Mouse (Mus musculus) midbrain, embryonic 11.5 days (tissue): ENCODE measurements around the gene Nfasc. TPM values are rescaled to one million over a fixed set of nuclear protein-coding genes. Genes with fewer than 3 reads are reported as not detected.

Experiments used
- ATAC-seq: fragments of 200-750 bp; cut with Nextera tagmentation; 2 replicates; pipeline ENCODE4 v1.8.0; 2017; ENCODE audit warnings: moderate TSS enrichment, moderate library complexity; ENCODE audit not compliant: low FRiP score
- DNase-seq: peaks from one replicate; pipeline ENCODE4 v3.0.0; 2015; ENCODE audit warnings: low spot score; ENCODE audit errors: missing footprints
- H3K27ac ChIP-seq: fragments of 300-500 bp; sonication (generic); 2 replicates; pipeline ENCODE4 v1.5.1; 2014; ENCODE audit warnings: low read depth, low read length
- H3K27me3 ChIP-seq: fragments of 300-500 bp; sonication (generic); 2 replicates; pipeline ENCODE4 v1.6.1; 2014; ENCODE audit warnings: mild to moderate bottlenecking, low read length, moderate library complexity, mixed read lengths; ENCODE audit not compliant: control insufficient read depth, insufficient read depth
- H3K36me3 ChIP-seq: fragments of 300-500 bp; sonication (generic); 2 replicates; pipeline ENCODE4 v1.6.1; 2014; ENCODE audit warnings: mild to moderate bottlenecking, low read length, moderate library complexity, mixed read lengths; ENCODE audit not compliant: control insufficient read depth, insufficient read depth
- H3K4me1 ChIP-seq: fragments of 300-500 bp; sonication (generic); 2 replicates; pipeline ENCODE4 v1.6.1; 2014; ENCODE audit warnings: low read length; ENCODE audit not compliant: control insufficient read depth, insufficient read depth
- H3K4me2 ChIP-seq: fragments of 300-500 bp; sonication (generic); 2 replicates; pipeline ENCODE4 v1.6.1; 2014; ENCODE audit warnings: mild to moderate bottlenecking, moderate library complexity
- H3K4me3 ChIP-seq: fragments of 300-500 bp; sonication (generic); 2 replicates; pipeline ENCODE4 v1.5.1; 2014; ENCODE audit warnings: low read depth, low read length
- H3K9ac ChIP-seq: fragments of 300-500 bp; sonication (generic); 2 replicates; pipeline ENCODE4 v1.6.1; 2014; ENCODE audit warnings: low read length
- H3K9me3 ChIP-seq: fragments of 300-500 bp; sonication (generic); 2 replicates; pipeline ENCODE4 v1.6.1; 2016; ENCODE audit warnings: low read length; ENCODE audit not compliant: control insufficient read depth
- WGBS: fragments of 180-500 bp; shearing (Covaris S2); extraction: QIAGEN DNeasy Blood & Tissue Kit; methylation state at CpG from one replicate; pipeline ENCODE4 v1.1.7; 2014; 5-methylcytosine and 5-hydroxymethylcytosine counted together
- polyA plus RNA-seq: library from polyadenylated mRNA; unstranded; fragments of >200 nt; fragmentation: Nextera tagmentation; extraction: Ambion mirVana; gene quantifications from 2 replicates; pipeline ENCODE4 v1.2.1, GENCODE M21; 2014

Gene Nfasc
- polyA plus RNA-seq, 1 experiment from 2014 or later: 16.4 TPM

DNA sequence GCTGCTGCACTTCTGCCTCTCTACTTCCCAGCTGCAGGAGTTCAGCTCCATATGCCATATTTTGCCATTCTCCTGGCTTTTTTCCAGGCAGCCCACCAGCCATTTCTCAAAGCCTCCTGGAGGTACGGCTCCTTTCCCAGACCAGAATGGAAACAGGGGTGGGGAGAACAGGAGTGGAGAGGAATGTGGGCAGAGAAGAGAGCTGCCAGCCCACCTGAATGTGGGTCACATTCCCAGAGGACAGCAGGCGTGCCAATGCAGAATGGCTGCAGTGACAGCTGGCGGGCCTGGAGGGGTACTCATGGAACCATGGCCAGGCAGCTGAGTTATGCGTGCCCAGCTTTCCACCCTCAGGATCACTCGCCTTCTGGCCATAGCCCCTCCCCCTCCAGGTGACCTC lies 32.2 kb downstream of the Nfasc start:
- no peak for DNase-seq
- 76% methylated on average over 5 of the region's 5 CpGs for WGBS

GRCm38 (mm10) chr1:132707301-132707700 lies 34.3 kb downstream of the Nfasc start:
- H3K36me3 ChIP-seq: no peaks in the 10 kb centered on the region
- no peak overlapping the region for H3K4me3 ChIP-seq
- no peak overlapping the region for H3K27ac ChIP-seq
- ATAC-seq (no peak), DNase-seq (no peak)
- H3K27me3 ChIP-seq: no peaks in the 10 kb centered on the region
- no peaks in the 10 kb centered on the region; the same call in 1 of the 2 replicates for H3K4me1 ChIP-seq
- H3K9ac ChIP-seq: no peak overlapping the region
- H3K4me2 ChIP-seq: no peak overlapping the region
- H3K9me3 ChIP-seq: no peaks in the 10 kb centered on the region
- 69% methylated on average over 8 of the region's 8 CpGs for WGBS

More for the DNA sequence above, 32.2 kb downstream of the Nfasc start:
- no peak overlapping the region for H3K27ac ChIP-seq
- no peak overlapping the region for H3K4me3 ChIP-seq
- no peaks in the 10 kb centered on the region for H3K27me3 ChIP-seq
- H3K36me3 ChIP-seq: no peaks in the 10 kb centered on the region
- no peak overlapping the region for H3K4me2 ChIP-seq
- no peak for ATAC-seq
- no peaks in the 10 kb centered on the region for H3K9me3 ChIP-seq
- no peak overlapping the region for H3K9ac ChIP-seq
- no peaks in the 10 kb centered on the region for H3K4me1 ChIP-seq

DNA sequence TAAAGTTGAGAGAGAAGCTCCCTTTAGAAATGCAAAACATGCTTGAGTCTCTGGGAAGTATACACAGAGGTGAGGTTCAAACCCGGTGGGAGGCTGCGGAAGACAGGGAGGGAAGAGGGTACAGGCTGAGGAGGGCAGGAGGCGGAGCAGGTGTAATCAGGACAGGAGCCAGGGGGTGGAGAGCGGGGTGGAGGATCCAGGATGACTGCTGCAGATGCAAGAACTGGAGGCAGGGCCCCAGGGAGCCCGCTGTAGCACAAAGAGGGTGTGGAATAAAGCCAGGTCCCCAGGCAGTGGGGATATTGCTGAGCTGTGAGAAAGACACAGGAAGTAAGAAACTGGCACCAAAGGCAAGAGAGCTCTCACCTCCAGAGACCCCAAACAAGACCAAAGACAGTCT lies 38.1 kb downstream of the Nfasc start:
- H3K36me3 ChIP-seq: no peaks in the 10 kb centered on the region
- no peak overlapping the region for H3K4me3 ChIP-seq
- ATAC-seq (no peak), DNase-seq (no peak)
- no peak overlapping the region for H3K4me2 ChIP-seq
- no peaks in the 10 kb centered on the region for H3K27me3 ChIP-seq
- H3K9ac ChIP-seq: no peak overlapping the region
- H3K4me1 ChIP-seq: no peaks in the 10 kb centered on the region; the same call in 1 of the 2 replicates
- no peaks in the 10 kb centered on the region for H3K9me3 ChIP-seq
- WGBS: 39% methylated on average over 5 of the region's 5 CpGs
- no peak overlapping the region for H3K27ac ChIP-seq

DNA sequence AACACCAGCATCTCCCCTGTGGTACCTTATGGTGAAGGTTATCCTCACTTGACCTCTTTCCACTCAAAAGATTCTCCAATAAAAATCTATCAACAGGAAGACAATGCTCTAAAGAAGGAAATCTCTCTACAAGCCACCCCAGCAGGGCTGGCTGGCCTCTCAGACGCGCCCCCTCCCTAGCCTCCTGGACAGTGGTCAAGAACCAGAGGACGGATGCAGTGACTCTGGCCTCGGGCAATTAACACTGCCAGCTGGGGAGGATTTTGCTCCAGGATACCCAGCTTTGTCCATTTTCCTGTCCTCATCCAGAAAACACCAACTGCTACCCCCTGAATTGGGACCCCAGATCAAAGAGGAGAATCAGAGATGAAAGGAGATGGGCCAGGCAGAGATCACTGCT lies 44.7 kb downstream of the Nfasc start:
- peak overlapping the region; percentile 82; the same call in 1 of the 2 replicates for H3K27ac ChIP-seq
- H3K9me3 ChIP-seq: no peaks in the 10 kb centered on the region
- WGBS: 61% methylated on average over 4 of the region's 4 CpGs
- no peak overlapping the region for H3K4me3 ChIP-seq
- H3K9ac ChIP-seq: no peak overlapping the region; the same call in 1 of the 2 replicates
- H3K27me3 ChIP-seq: no peaks in the 10 kb centered on the region; the same call in 1 of the 2 replicates
- no peak for DNase-seq
- ATAC-seq: no peak
- no peak overlapping the region for H3K4me2 ChIP-seq
- no peaks in the 10 kb centered on the region for H3K36me3 ChIP-seq
- H3K4me1 ChIP-seq: peaks cover 32% of the 10 kb centered on the region

DNA sequence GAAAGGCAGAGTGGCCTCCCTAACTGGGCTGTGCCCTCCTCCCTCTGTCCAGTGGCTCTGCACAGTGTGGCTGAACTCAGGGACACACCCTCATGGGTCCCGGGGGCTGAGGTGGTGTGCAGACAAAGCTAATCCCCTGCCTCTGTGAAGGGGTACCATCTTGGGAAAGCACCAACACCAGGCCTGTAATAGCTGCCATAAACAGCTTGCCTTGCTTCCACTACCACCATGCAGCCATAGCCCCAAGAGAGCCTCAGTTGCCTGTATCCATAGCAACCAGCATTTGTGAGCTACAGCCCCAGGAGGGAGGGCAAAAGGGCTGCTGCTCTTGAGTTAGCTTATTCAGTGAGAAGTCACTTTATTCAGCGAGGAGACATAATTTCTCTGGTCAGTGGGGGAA lies 45.4 kb downstream of the Nfasc start:
- WGBS: 6% methylated on average over 2 of the region's 2 CpGs
- H3K27ac ChIP-seq: peak overlapping the region; percentile 82
- no peaks in the 10 kb centered on the region; the same call in 1 of the 2 replicates for H3K27me3 ChIP-seq
- no peaks in the 10 kb centered on the region for H3K36me3 ChIP-seq
- peak; percentile 86 for ATAC-seq
- H3K9me3 ChIP-seq: no peaks in the 10 kb centered on the region
- peak overlapping the region; percentile 27 for H3K9ac ChIP-seq
- no peak overlapping the region for H3K4me2 ChIP-seq
- H3K4me3 ChIP-seq: no peak overlapping the region
- peak; percentile 90 for DNase-seq
- peaks cover 32% of the 10 kb centered on the region for H3K4me1 ChIP-seq

DNA sequence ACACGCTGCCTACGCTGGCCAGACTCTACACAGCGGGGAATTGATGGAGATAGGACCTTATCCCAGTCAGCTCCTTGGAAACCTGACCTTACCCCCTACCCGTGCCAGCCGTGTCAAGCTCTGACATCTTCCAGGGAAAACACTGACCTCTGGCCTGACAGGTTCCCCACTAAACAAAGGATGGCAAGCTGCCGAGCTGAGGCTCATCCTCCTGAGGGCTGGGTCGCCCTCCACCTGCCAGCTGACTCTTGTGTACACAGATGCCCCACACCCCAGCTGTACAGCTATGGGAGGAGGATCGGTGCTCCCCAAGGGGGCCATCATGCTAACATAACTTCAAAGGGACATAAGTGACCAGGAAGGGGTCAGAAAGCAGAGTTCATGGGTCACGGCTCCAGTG lies 47.6 kb downstream of the Nfasc start:
- Histone ChIP-seq H3K9me3 (no peaks in the 10 kb centered on the region), H3K4me2 (no peak overlapping the region), H3K27me3 (no peaks in the 10 kb centered on the region; the same call in 1 of the 2 replicates), H3K4me3 (no peak overlapping the region), H3K27ac (peak overlapping the region; percentile 30), H3K36me3 (no peaks in the 10 kb centered on the region), H3K9ac (no peak overlapping the region), H3K4me1 (peaks cover 34% of the 10 kb centered on the region)
- ATAC-seq (peak; percentile 64), DNase-seq (no peak)
- WGBS: 24% methylated on average over 9 of the region's 9 CpGs

DNA sequence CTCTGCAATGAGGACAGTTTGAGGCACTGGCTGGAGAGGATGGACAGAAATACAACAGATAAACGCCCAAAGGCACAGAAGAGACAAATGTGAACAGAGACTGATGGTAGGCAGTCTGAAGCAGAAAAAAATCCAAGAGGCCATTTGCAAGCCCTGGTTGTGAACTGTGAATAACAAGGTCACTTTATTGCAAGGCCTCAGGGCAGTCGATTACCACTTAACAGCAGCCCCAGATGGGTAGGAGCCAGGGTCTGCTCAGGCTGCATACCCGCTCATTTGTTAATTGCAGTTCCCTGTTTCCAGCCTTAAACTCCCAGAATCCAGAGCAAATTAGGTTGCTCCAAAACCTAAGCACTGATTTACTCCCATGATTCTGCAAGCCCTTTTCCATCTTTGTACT lies 52.4 kb downstream of the Nfasc start:
- H3K27me3 ChIP-seq: no peaks in the 10 kb centered on the region; the same call in 1 of the 2 replicates
- 82% methylated on average over 3 of the region's 3 CpGs for WGBS
- no peak overlapping the region for H3K4me3 ChIP-seq
- no peak for DNase-seq
- no peak overlapping the region for H3K9ac ChIP-seq
- no peaks in the 10 kb centered on the region for H3K9me3 ChIP-seq
- 0 out of 2 replicates have a peak overlapping the region, but pooled peaks have one; percentile 14 for H3K27ac ChIP-seq
- H3K4me2 ChIP-seq: no peak overlapping the region
- ATAC-seq: no peak
- no peaks in the 10 kb centered on the region for H3K36me3 ChIP-seq
- H3K4me1 ChIP-seq: peaks cover 11% of the 10 kb centered on the region

DNA sequence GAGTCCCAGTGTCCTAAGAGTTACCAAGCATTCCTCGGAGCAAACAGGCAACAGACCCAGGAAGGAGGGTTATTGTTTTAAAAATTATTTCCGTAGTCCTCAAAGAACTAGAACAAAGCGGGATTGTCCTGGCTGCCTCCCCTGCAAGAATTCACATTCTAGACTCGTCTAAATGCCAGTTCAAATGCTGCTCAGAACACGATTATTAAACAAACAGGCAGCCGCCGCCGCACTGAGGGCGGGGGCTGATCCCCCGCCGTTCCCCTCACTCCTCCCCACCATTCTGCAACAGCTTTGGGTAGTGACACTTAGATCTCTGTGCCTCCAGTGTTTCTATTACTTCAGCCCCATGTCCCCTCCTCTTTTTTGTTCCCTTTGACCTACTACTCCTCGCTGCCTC lies 62.7 kb downstream of the Nfasc start:
- Histone ChIP-seq H3K36me3 (no peaks in the 10 kb centered on the region), H3K27ac (no peak overlapping the region), H3K9me3 (no peaks in the 10 kb centered on the region), H3K27me3 (no peaks in the 10 kb centered on the region), H3K4me1 (no peaks in the 10 kb centered on the region; the same call in 1 of the 2 replicates), H3K4me2 (no peak overlapping the region), H3K9ac (no peak overlapping the region), H3K4me3 (no peak overlapping the region)
- DNase-seq (no peak), ATAC-seq (no peak)
- 64% methylated on average over 12 of the region's 12 CpGs for WGBS

DNA sequence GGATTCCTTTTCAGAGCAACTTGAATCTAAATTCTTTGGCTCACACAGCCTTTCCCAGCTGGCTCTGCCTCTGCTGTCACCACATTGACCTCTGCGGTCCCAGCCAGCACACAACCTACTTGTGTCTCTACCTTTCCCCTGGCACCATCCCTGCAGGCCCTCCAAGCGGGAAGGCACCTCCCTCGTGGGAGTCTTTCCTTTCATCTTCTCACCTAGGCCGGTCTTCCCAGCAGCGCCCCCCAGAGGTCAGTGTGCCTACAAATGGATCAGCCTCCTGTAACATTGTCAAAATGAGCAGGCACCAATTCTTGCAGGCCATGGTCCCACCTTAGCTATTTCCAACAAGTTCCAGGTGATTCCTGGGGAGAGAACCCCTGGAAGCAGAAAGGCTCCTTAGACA lies 63.5 kb downstream of the Nfasc start:
- no peak for DNase-seq
- no peaks in the 10 kb centered on the region for H3K9me3 ChIP-seq
- H3K4me2 ChIP-seq: no peak overlapping the region
- H3K27ac ChIP-seq: no peak overlapping the region
- no peaks in the 10 kb centered on the region; the same call in 1 of the 2 replicates for H3K4me1 ChIP-seq
- no peaks in the 10 kb centered on the region for H3K27me3 ChIP-seq
- H3K36me3 ChIP-seq: no peaks in the 10 kb centered on the region
- 51% methylated on average over 5 of the region's 5 CpGs for WGBS
- no peak overlapping the region for H3K9ac ChIP-seq
- no peak overlapping the region for H3K4me3 ChIP-seq
- no peak for ATAC-seq
